Comparison of ENCODE assay signal across 8 mouse cellular contexts in the genomic region with DNA sequence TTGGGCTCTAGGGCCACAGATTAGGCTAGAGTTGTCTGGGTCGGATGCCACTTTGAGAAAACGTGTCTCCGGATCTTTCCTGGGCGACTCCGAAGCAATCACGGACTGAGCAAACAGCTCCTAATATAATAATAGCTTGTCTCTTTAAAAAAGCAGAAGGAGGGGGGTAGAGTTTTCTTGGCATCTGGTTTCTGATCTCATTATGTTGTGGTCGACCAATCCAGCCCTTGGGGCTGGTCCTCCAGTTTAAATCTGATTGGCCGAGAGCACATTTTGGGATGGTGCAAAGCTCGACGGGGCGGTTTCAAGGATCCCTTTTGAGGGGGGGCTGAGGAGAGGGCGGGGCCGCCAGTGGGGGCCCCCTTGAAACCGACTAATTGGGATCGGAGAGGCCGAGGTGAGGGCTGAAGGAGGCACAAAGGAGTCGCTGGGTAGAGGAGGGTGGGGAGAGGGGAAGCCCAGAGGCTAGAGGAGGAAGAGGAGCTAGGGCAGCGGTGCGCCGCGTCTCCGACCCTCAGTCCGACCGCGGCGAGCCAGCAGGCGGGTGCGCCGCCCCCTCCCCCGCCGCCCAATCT. TPM values are rescaled to one million over a fixed set of nuclear protein-coding genes. Genes with fewer than 3 reads are reported as not detected.
DNase-seq lines count a peak whose midpoint lies in the region; ATAC-seq and TF ChIP-seq lines count a peak whose summit lies in the region.

Gene Fzd2 (plus strand): TSS at position 387 of the 575 bp plus-strand sequence.

- 1% methylated on average over 30 of the region's 31 CpGs for WGBS in thymus, adult 2 months
- under 1% methylated on average over 29 of the region's 31 CpGs for WGBS in heart, embryonic 12.5 days
- WGBS in kidney, embryonic 16.5 days: under 1% methylated on average over 30 of the region's 31 CpGs
- under 1% methylated on average over 28 of the region's 31 CpGs for WGBS in midbrain, postnatal 0 days

- no peak for TF ChIP-seq CTCF in thymus, adult 2 months (IDR thresholded peaks at IDR 0.05; ENCODE audit: borderline replicate concordance, control insufficient read depth, extremely low read depth, insufficient read depth, low read length, poor library complexity)
- no peak for TF ChIP-seq CTCF in midbrain, postnatal 0 days (IDR thresholded peaks at IDR 0.05)

- peak within 1 kb of the TSS; percentile 77 for H3K4me2 ChIP-seq in heart, embryonic 12.5 days
- peak within 1 kb of the TSS; percentile 62 for H3K4me2 ChIP-seq in kidney, embryonic 16.5 days (replicated peaks; ENCODE audit: low read depth, low read length)
- peak within 1 kb of the TSS; percentile 72 for H3K4me2 ChIP-seq in midbrain, postnatal 0 days (ENCODE audit: low read depth, low read length, poor library complexity, severe bottlenecking)

- no peaks in the 10 kb centered on the region for H3K36me3 ChIP-seq in thymus, adult 2 months (ENCODE audit: control insufficient read depth, insufficient read depth, low read length)
- 0 out of 2 replicates have a peak, but pooled peaks cover 4% of the 10 kb centered on the region for H3K36me3 ChIP-seq in heart, embryonic 12.5 days
- no peaks in the 10 kb centered on the region for H3K36me3 ChIP-seq in kidney, embryonic 16.5 days (ENCODE audit: insufficient read depth, low read length)
- no peaks in the 10 kb centered on the region for H3K36me3 ChIP-seq in midbrain, postnatal 0 days (ENCODE audit: insufficient read depth, low read length)

- no peak for TF ChIP-seq POLR2A in thymus, adult 2 months (IDR thresholded peaks at IDR 0.05; ENCODE audit: control insufficient read depth, extremely low read depth, insufficient read depth, low read length, poor library complexity)

- H3K4me1 ChIP-seq in thymus, adult 2 months (replicated peaks; ENCODE audit: control insufficient read depth, insufficient read depth, low read length): no peaks in the 10 kb centered on the region
- peaks cover 20% of the 10 kb centered on the region for H3K4me1 ChIP-seq in heart, embryonic 12.5 days (replicated peaks)
- H3K4me1 ChIP-seq in kidney, embryonic 16.5 days (ENCODE audit: insufficient read depth, low read length): peaks cover 27% of the 10 kb centered on the region
- H3K4me1 ChIP-seq in midbrain, postnatal 0 days (ENCODE audit: insufficient read depth, low read length): no peaks in the 10 kb centered on the region

- H3K4me3 ChIP-seq in thymus, adult 2 months (ENCODE audit: control insufficient read depth, insufficient read depth, low read length): peak within 1 kb of the TSS; percentile 22; the same call in 1 of the 2 replicates
- H3K4me3 ChIP-seq in heart, embryonic 12.5 days: peak within 1 kb of the TSS; percentile 90
- peak within 1 kb of the TSS; percentile 81 for H3K4me3 ChIP-seq in kidney, embryonic 16.5 days (ENCODE audit: low read length)
- H3K4me3 ChIP-seq in midbrain, postnatal 0 days (ENCODE audit: low read depth, low read length): peak within 1 kb of the TSS; percentile 62

- peaks cover 6% of the 10 kb centered on the region for H3K27me3 ChIP-seq in thymus, adult 2 months (ENCODE audit: control insufficient read depth, insufficient read depth, low read length)
- no peaks in the 10 kb centered on the region for H3K27me3 ChIP-seq in heart, embryonic 12.5 days (replicated peaks)
- H3K27me3 ChIP-seq in kidney, embryonic 16.5 days (ENCODE audit: insufficient read depth, low read length): no peaks in the 10 kb centered on the region
- H3K27me3 ChIP-seq in midbrain, postnatal 0 days (ENCODE audit: insufficient read depth, low read length): peaks cover 19% of the 10 kb centered on the region; the same call in 1 of the 2 replicates

- H3K27ac ChIP-seq in thymus, adult 2 months (ENCODE audit: control insufficient read depth, insufficient read depth, low read length): no peak within 1 kb of the TSS
- peak within 1 kb of the TSS; percentile 97 for H3K27ac ChIP-seq in heart, embryonic 12.5 days (ENCODE audit: poor library complexity, severe bottlenecking)
- H3K27ac ChIP-seq in kidney, embryonic 16.5 days (ENCODE audit: low read length): peak within 1 kb of the TSS; percentile 99
- peak within 1 kb of the TSS; percentile 57 for H3K27ac ChIP-seq in midbrain, postnatal 0 days (ENCODE audit: low read depth, low read length)

- DNase-seq in thymus, adult 2 months: no peak
- DNase-seq in thymus, postnatal 10 days (ENCODE audit: low spot score in 2 of 2): no peak
- DNase-seq in fat pad, adult 2 months (ENCODE audit: extremely low read depth, low read depth, low spot score): peak; percentile 93
- DNase-seq in liver: peak; percentile 77
- peak; percentile 99 for DNase-seq in midbrain, postnatal 0 days (ENCODE audit: low spot score)
- peak; percentile 84 for DNase-seq in testis, postnatal 10 days (ENCODE audit: low spot score)

- H3K9me3 ChIP-seq in heart, embryonic 12.5 days (replicated peaks): no peaks in the 10 kb centered on the region
- no peaks in the 10 kb centered on the region for H3K9me3 ChIP-seq in kidney, embryonic 16.5 days (ENCODE audit: low read length)
- no peaks in the 10 kb centered on the region for H3K9me3 ChIP-seq in midbrain, postnatal 0 days (ENCODE audit: low read length)

- ATAC-seq in heart, embryonic 12.5 days (ENCODE audit: insufficient number of reproducible peaks, low FRiP score): peak; percentile 90
- ATAC-seq in kidney, embryonic 16.5 days (ENCODE audit: low FRiP score, low TSS enrichment): peak; percentile 93
- ATAC-seq in midbrain, postnatal 0 days (ENCODE audit: low FRiP score): peak; percentile 93

- H3K9ac ChIP-seq in heart, embryonic 12.5 days: peak within 1 kb of the TSS; percentile 96
- H3K9ac ChIP-seq in kidney, embryonic 16.5 days (replicated peaks; ENCODE audit: low read length): peak within 1 kb of the TSS; percentile 92
- H3K9ac ChIP-seq in midbrain, postnatal 0 days (replicated peaks; ENCODE audit: low read length, poor library complexity, severe bottlenecking): peak within 1 kb of the TSS; percentile 54

RNA-seq across cellular contexts. Expression of gene Fzd2, which starts in this region (rescaled TPM):
- 7.2 and 10.2 TPM in 2 replicates for polyA plus RNA-seq in thymus, adult 2 months (2012; rRNA removed)
- polyA plus RNA-seq in heart, embryonic 12.5 days (2016; fragmentation: Nextera tagmentation; extraction: Ambion mirVana): 32.0 and 33.8 TPM in 2 replicates
- 27.2 and 27.5 TPM in 2 replicates for polyA plus RNA-seq in kidney, embryonic 16.5 days (2015; fragmentation: Nextera tagmentation; extraction: Ambion mirVana)
- 16.8 and 17.3 TPM in 2 replicates for total RNA-seq in midbrain, postnatal 0 days (2014; rRNA removed)
- 3.9 and 4.5 TPM in 2 replicates for polyA plus RNA-seq in midbrain, postnatal 0 days (2015; fragmentation: Nextera tagmentation; extraction: Ambion mirVana)

Comparison
In these comparisons a context has a peak if more than half of its experiments do, and no peak if none do; other contexts are left out.
1. DNase-seq: peak in fat pad, adult 2 months (single experiment), liver (single experiment), midbrain, postnatal 0 days (single experiment) and testis, postnatal 10 days (single experiment); none in thymus, adult 2 months (single experiment) and thymus, postnatal 10 days (0 of 2).
2. H3K4me3 ChIP-seq: peak in every context shown above with its lines; median percentile 90 in heart, embryonic 12.5 days; 81 in kidney, embryonic 16.5 days; 62 in midbrain, postnatal 0 days; 22 in thymus, adult 2 months.
3. Peak in every context shown above with its lines, with median percentiles within 50 percentile points of each other: ATAC-seq, H3K4me2 ChIP-seq and H3K9ac ChIP-seq.